Mouse (Mus musculus) lung, postnatal 0 days (tissue): ENCODE results near the gene Nr2f6. TPM values are rescaled to one million over a fixed set of nuclear protein-coding genes. Genes with fewer than 3 reads are reported as not detected.

Experiments used
- ATAC-seq: fragments of 200-750 bp; cut with Nextera tagmentation; 2 replicates; pipeline ENCODE4 v1.8.0; 2017; ENCODE audit warnings: moderate library complexity
- DNase-seq: peaks from one replicate; pipeline ENCODE4 v3.0.0-alpha.2; 2016; ENCODE audit warnings: low spot score
- H3K27ac ChIP-seq: fragments of 300-500 bp; sonication (generic); 2 replicates; pipeline ENCODE4 v1.5.1; 2014; ENCODE audit warnings: antibody characterized with exemption, mild to moderate bottlenecking, low read length, mixed read lengths
- H3K27me3 ChIP-seq: fragments of 300-500 bp; sonication (generic); replicated peaks from 2 replicates; pipeline ENCODE4 v1.6.1; 2014; ENCODE audit warnings: low read length, mixed read lengths; ENCODE audit not compliant: insufficient read depth
- H3K36me3 ChIP-seq: fragments of 300-500 bp; sonication (generic); 2 replicates; pipeline ENCODE4 v1.6.1; 2014; ENCODE audit warnings: low read length, mixed read lengths; ENCODE audit not compliant: insufficient read depth
- H3K4me1 ChIP-seq: fragments of 300-500 bp; sonication (generic); 2 replicates; pipeline ENCODE4 v1.6.1; 2014; ENCODE audit warnings: antibody characterized with exemption, low read depth, low read length, mixed read lengths; ENCODE audit not compliant: insufficient read depth
- H3K4me2 ChIP-seq: fragments of 300-500 bp; sonication (generic); replicated peaks from 2 replicates; pipeline ENCODE4 v1.6.1; 2014; ENCODE audit warnings: low read depth, mild to moderate bottlenecking, low read length, moderate library complexity, mixed read lengths
- H3K4me3 ChIP-seq: fragments of 300-500 bp; sonication (generic); 2 replicates; pipeline ENCODE4 v1.5.1; 2014; ENCODE audit warnings: low read depth, low read length
- H3K9ac ChIP-seq: fragments of 300-500 bp; sonication (generic); replicated peaks from 2 replicates; pipeline ENCODE4 v1.6.1; 2014; ENCODE audit warnings: low read depth, mild to moderate bottlenecking
- H3K9me3 ChIP-seq: fragments of 300-500 bp; sonication (generic); 2 replicates; pipeline ENCODE4 v1.6.1; 2016; ENCODE audit warnings: low read length, mixed read lengths
- CTCF ChIP-seq: IDR thresholded peaks from 2 replicates; pipeline ENCODE4 v1.5.1; 2016; ENCODE audit warnings: antibody characterized with exemption, mild to moderate bottlenecking
- EP300 ChIP-seq: IDR thresholded peaks from 2 replicates; pipeline ENCODE4 v1.6.1; 2016; ENCODE audit warnings: antibody characterized with exemption, mild to moderate bottlenecking, control low read depth
- WGBS: fragments of 180-500 bp; shearing (Covaris S2); extraction: QIAGEN DNeasy Blood & Tissue Kit; methylation state at CpG from one replicate; pipeline ENCODE4 v1.1.7; 2014; 5-methylcytosine and 5-hydroxymethylcytosine counted together
- polyA plus RNA-seq: library from polyadenylated mRNA; unstranded; fragments of >200 nt; fragmentation: Nextera tagmentation; extraction: Ambion mirVana; gene quantifications from 2 replicates; pipeline ENCODE4 v1.2.1, GENCODE M21; 2015

The Nr2f6 gene
- polyA plus RNA-seq, 1 experiment from 2014 or later: 61.5 TPM

DNA sequence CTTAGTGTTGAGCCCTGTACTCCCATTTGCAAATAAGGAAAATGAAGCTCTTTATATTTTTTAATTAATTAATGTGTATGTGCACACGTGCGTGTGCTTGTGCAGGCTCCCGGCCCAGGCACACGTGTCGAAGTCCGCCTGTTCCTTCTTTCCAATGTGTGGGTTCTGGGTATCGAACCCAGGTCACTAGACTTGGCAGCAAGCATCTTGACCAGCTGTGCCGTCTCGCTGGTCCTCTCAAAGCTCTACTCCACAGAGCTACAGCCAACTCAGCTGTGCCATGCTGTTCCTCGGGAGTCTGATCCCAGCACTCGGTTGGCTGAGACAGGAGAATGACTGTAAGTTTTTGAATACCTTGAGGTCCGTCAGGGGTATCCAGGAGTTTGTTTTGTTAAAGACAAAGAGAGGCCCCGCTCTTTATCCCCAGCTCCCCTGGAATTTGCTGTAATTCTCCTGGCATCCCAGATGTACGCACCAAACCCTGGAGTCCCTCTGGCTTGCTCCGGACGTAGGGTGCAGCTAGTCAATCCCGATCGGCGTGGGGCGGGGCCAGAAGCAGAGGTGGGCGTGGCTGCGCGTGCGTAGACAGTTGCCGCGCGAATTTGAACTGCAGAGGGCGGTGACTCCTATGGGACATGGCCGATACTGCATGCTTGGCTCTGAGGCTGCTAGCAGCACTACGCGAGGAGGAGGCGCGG, 23.8 kb upstream of the Nr2f6 start, which contains the start of gene Ankle1:
TSS of gene Ankle1 (plus strand) at position 610 of the 698 bp plus-strand sequence.
- peak within 1 kb of the TSS; percentile 81 for H3K4me2 ChIP-seq
- H3K9me3 ChIP-seq: no peaks in the 10 kb centered on the region
- TF ChIP-seq EP300: no peak
- TF ChIP-seq CTCF: peak; percentile 85
- DNase-seq: peak; percentile 94
- no peak within 1 kb of the TSS for H3K27ac ChIP-seq
- peaks cover 15% of the 10 kb centered on the region; the same call in 1 of the 2 replicates for H3K4me1 ChIP-seq
- WGBS: 13% methylated on average over 33 of the region's 33 CpGs
- H3K27me3 ChIP-seq: no peaks in the 10 kb centered on the region
- peak; percentile 95 for ATAC-seq
- peak within 1 kb of the TSS; percentile 41 for H3K4me3 ChIP-seq
- H3K36me3 ChIP-seq: no peaks in the 10 kb centered on the region
- peak within 1 kb of the TSS; percentile 27; the same call in 1 of the 2 replicates for H3K9ac ChIP-seq

DNA sequence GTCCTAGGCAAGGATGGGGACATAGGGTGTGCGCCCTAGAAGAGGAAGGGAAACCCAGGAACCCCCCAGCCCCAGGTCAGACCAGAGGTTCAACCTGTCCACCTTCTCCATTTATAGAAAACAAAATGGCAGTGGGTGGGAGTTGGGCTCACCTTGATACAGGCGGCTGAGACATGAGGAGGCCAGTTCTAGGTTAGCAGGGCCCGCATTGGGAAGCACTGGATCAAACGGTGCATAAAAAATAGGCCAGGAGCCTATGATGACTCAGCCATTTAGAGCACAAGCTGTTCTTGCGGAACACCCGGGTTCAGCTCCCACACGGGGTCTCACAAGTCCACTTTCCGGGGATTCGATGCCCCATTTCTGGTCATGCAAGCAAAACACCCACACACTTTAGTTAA, 23.2 kb upstream of the Nr2f6 start:
- no peak for ATAC-seq
- no peak for DNase-seq
- Histone ChIP-seq H3K27ac (no peak overlapping the region), H3K4me3 (no peak overlapping the region), H3K36me3 (no peaks in the 10 kb centered on the region), H3K9me3 (no peaks in the 10 kb centered on the region), H3K4me1 (peaks cover 15% of the 10 kb centered on the region; the same call in 1 of the 2 replicates), H3K27me3 (no peaks in the 10 kb centered on the region), H3K9ac (no peak overlapping the region), H3K4me2 (0 out of 2 replicates have a peak overlapping the region, but pooled peaks have one; percentile 81)
- WGBS: 86% methylated on average over 9 of the region's 9 CpGs
- TF ChIP-seq CTCF (no peak), EP300 (no peak)

DNA sequence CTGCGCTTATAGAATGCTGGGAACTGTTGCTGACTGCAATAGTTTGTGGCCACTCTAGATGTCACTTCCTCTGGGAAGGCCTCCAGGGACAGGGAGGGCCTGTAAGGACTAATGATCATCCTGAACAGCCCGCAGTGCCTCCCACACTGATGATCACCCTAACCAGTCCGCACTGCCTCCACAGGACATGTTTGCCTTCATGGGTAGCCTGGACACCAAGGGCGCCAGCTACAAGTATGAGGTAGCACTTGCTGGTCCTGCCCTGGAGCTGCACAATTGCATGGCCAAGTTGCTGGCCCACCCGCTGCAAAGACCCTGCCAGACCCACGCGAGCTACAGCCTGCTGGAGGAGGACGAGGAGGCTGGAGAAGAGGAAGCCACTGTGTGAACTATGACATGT, 22.3 kb upstream of the Nr2f6 start:
- Histone ChIP-seq H3K9me3 (no peaks in the 10 kb centered on the region), H3K27ac (no peak overlapping the region), H3K27me3 (no peaks in the 10 kb centered on the region), H3K36me3 (0 out of 2 replicates have a peak, but pooled peaks cover 5% of the 10 kb centered on the region), H3K9ac (no peak overlapping the region), H3K4me2 (no peak overlapping the region), H3K4me1 (peaks cover 15% of the 10 kb centered on the region; the same call in 1 of the 2 replicates), H3K4me3 (no peak overlapping the region)
- ATAC-seq (no peak), DNase-seq (no peak)
- TF ChIP-seq EP300 (no peak), CTCF (no peak)
- WGBS: 94% methylated on average over 8 of the region's 8 CpGs

DNA sequence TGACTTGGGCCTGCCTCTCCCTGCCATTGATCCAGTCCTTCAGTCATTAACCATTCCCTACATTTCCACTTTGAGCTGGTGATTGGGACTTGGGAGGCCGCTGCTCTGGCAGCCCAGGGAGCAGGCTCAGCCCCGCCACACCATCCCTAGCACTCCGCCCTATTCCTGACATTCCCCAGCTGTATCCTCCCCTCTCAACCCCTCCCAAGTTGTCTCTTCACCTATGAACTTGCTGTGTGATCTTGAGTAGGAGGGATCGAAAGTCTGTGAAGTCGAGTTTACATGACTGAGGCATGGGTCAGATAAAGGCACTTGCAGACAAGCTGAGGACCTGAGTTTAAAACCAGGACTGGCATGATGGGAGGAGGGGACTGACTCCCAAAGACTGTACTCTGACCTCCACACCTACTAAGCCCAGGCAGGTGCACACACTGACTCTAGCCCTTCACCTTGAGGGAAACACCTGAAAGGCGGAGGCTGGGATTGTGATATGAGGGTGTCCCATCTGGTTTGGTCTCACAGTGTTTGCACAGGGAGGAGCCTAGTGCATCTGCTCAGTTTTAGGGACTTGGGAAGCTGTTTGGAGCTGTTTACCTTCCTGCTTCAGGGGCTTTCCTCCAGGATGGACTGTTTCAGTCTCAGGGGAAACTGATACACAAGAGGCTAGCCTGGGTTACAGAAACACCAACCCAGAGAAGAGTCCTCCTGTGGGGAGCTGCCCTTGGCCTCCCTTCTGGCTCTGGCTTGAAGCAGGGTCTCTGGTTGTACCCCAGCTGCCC, 21.5 kb upstream of the Nr2f6 start:
- no peaks in the 10 kb centered on the region for H3K27me3 ChIP-seq
- H3K9ac ChIP-seq: no peak overlapping the region
- no peak overlapping the region for H3K27ac ChIP-seq
- H3K9me3 ChIP-seq: no peaks in the 10 kb centered on the region
- ATAC-seq (no peak), DNase-seq (no peak)
- no peak overlapping the region for H3K4me3 ChIP-seq
- H3K4me1 ChIP-seq: peaks cover 15% of the 10 kb centered on the region; the same call in 1 of the 2 replicates
- H3K36me3 ChIP-seq: 0 out of 2 replicates have a peak, but pooled peaks cover 5% of the 10 kb centered on the region
- H3K4me2 ChIP-seq: no peak overlapping the region
- TF ChIP-seq EP300 (no peak), CTCF (no peak)
- 59% methylated on average over 6 of the region's 6 CpGs for WGBS

DNA sequence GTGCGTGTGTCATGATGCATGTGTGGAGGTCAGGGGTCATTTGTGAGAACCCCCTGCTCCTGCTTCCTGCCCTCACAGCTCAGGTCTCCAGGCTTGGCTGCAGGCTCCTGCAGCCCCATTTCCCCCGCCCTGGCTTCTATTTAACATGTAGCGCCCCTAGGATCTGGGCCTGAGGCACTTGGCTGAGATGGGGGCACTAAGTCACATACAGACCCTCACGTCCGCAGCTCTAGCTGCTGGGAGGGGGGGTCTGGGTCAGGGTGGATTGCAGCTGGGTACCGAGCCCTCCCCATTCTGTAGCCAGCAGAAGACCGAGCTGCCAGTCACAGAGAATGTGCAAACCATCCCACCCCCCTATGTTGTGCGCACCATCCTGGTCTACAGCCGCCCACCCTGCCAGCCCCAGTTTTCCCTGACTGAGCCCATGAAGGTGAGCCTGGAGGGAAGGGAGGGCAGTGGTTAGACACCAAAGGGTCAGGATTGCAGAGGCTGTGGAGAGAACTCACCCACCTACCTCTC, 20.7 kb upstream of the Nr2f6 start:
- no peak overlapping the region for H3K4me3 ChIP-seq
- H3K27me3 ChIP-seq: no peaks in the 10 kb centered on the region
- DNase-seq (no peak), ATAC-seq (no peak)
- TF ChIP-seq CTCF (no peak), EP300 (no peak)
- H3K27ac ChIP-seq: no peak overlapping the region
- H3K9me3 ChIP-seq: no peaks in the 10 kb centered on the region
- peaks cover 18% of the 10 kb centered on the region; the same call in 1 of the 2 replicates for H3K4me1 ChIP-seq
- no peak overlapping the region for H3K4me2 ChIP-seq
- 0 out of 2 replicates have a peak, but pooled peaks cover 5% of the 10 kb centered on the region for H3K36me3 ChIP-seq
- WGBS: 85% methylated on average over 9 of the region's 9 CpGs
- H3K9ac ChIP-seq: no peak overlapping the region

DNA sequence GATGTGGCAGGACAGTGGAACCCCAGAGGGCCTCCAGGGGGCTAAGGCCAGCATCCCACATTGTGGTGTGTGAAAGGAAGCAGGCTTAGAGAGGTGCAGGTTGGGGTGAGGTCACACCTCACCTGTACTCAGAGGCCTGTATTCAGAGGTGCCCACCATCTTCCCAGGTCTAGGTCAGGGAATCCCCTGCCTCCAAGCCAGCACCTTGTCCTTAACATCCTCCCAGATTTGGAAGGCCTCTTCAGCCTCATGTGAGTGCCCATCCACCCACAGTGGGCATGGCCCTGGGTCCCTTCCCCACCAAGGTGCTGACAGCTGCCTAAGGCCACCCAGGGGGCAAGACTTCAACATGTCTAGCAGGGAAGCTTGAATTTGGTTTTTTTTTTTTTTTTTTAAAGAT, 19.7 kb upstream of the Nr2f6 start:
- Histone ChIP-seq H3K27me3 (no peaks in the 10 kb centered on the region), H3K27ac (no peak overlapping the region), H3K4me1 (peaks cover 15% of the 10 kb centered on the region; the same call in 1 of the 2 replicates), H3K9ac (no peak overlapping the region), H3K4me3 (no peak overlapping the region), H3K9me3 (no peaks in the 10 kb centered on the region), H3K36me3 (0 out of 2 replicates have a peak, but pooled peaks cover 5% of the 10 kb centered on the region), H3K4me2 (no peak overlapping the region)
- TF ChIP-seq CTCF: no peak
- TF ChIP-seq EP300: no peak
- ATAC-seq (no peak), DNase-seq (no peak)
